ENCODE assay signal across 9 mouse cellular contexts in genomic region chr15:80005436-80005835, GRCm38 (mm10). TPM values are rescaled to one million over a fixed set of nuclear protein-coding genes. Genes with fewer than 3 reads are reported as not detected.
DNase-seq lines count a peak whose midpoint lies in the region; ATAC-seq and TF ChIP-seq lines count a peak whose summit lies in the region.
"Had no signal": no experiment of that assay in that cellular context is flagged by ENCODE, and none has a peak within 500 bp of the region (broad histone marks: within the 10 kb centered on the region; RNA-seq: fewer than 3 reads in every experiment).

No protein-coding gene starts in this region.

- peaks cover 38% of the 10 kb centered on the region for H3K4me1 ChIP-seq in hindbrain, embryonic 10.5 days (replicated peaks)
- H3K4me1 ChIP-seq in hindbrain, embryonic 13.5 days (replicated peaks), result peaks cover 21% of the 10 kb centered on the region
- H3K4me1 ChIP-seq in lung, postnatal 0 days (ENCODE audit: insufficient read depth, low read depth, low read length), result peaks cover 15% of the 10 kb centered on the region
- peaks cover 13% of the 10 kb centered on the region for H3K4me1 ChIP-seq in embryonic facial prominence, embryonic 12.5 days
- H3K4me1 ChIP-seq in stomach, embryonic 14.5 days (ENCODE audit: control insufficient read depth, insufficient read depth, low read length), result no peaks in the 10 kb centered on the region

- peaks cover 34% of the 10 kb centered on the region for H3K27me3 ChIP-seq in hindbrain, embryonic 10.5 days (ENCODE audit: insufficient read depth, poor library complexity, severe bottlenecking)
- H3K27me3 ChIP-seq in hindbrain, embryonic 13.5 days, result peaks cover 25% of the 10 kb centered on the region
- H3K27me3 ChIP-seq in lung, postnatal 0 days (replicated peaks; ENCODE audit: insufficient read depth, low read length), result no peaks in the 10 kb centered on the region
- peaks cover 5% of the 10 kb centered on the region for H3K27me3 ChIP-seq in embryonic facial prominence, embryonic 12.5 days
- no peaks in the 10 kb centered on the region for H3K27me3 ChIP-seq in stomach, embryonic 14.5 days (ENCODE audit: control insufficient read depth, insufficient read depth, low read length)

- no peak overlapping the region for H3K4me3 ChIP-seq in hindbrain, embryonic 10.5 days
- no peak overlapping the region for H3K4me3 ChIP-seq in hindbrain, embryonic 13.5 days
- H3K4me3 ChIP-seq in lung, postnatal 0 days (ENCODE audit: low read depth, low read length), result no peak overlapping the region
- no peak overlapping the region for H3K4me3 ChIP-seq in embryonic facial prominence, embryonic 12.5 days
- no peak overlapping the region for H3K4me3 ChIP-seq in stomach, embryonic 14.5 days (ENCODE audit: low read depth, low read length)

- no peaks in the 10 kb centered on the region for H3K36me3 ChIP-seq in hindbrain, embryonic 10.5 days
- H3K36me3 ChIP-seq in hindbrain, embryonic 13.5 days, result no peaks in the 10 kb centered on the region
- no peaks in the 10 kb centered on the region; the same call in 1 of the 2 replicates for H3K36me3 ChIP-seq in lung, postnatal 0 days (ENCODE audit: insufficient read depth, low read length)
- no peaks in the 10 kb centered on the region for H3K36me3 ChIP-seq in embryonic facial prominence, embryonic 12.5 days
- no peaks in the 10 kb centered on the region for H3K36me3 ChIP-seq in stomach, embryonic 14.5 days (ENCODE audit: control insufficient read depth, insufficient read depth, low read length)

- no peak for TF ChIP-seq EP300 in lung, postnatal 0 days (IDR thresholded peaks at IDR 0.05)

- no peak overlapping the region for H3K4me2 ChIP-seq in hindbrain, embryonic 13.5 days
- H3K4me2 ChIP-seq in lung, postnatal 0 days (replicated peaks; ENCODE audit: low read depth, low read length), result no peak overlapping the region; the same call in 1 of the 2 replicates
- H3K4me2 ChIP-seq in embryonic facial prominence, embryonic 12.5 days (replicated peaks), result no peak overlapping the region
- H3K4me2 ChIP-seq in stomach, embryonic 14.5 days (replicated peaks; ENCODE audit: low read depth, low read length), result no peak overlapping the region

- H3K27ac ChIP-seq in hindbrain, embryonic 10.5 days, result peak overlapping the region; percentile 85
- no peak overlapping the region; the same call in 1 of the 2 replicates for H3K27ac ChIP-seq in hindbrain, embryonic 13.5 days
- peak overlapping the region; percentile 64; the same call in 1 of the 2 replicates for H3K27ac ChIP-seq in lung, postnatal 0 days (ENCODE audit: low read length)
- peak overlapping the region; percentile 33; the same call in 1 of the 2 replicates for H3K27ac ChIP-seq in embryonic facial prominence, embryonic 12.5 days
- peak overlapping the region; percentile 34; the same call in 1 of the 2 replicates for H3K27ac ChIP-seq in stomach, embryonic 14.5 days (ENCODE audit: low read length)

- DNase-seq in hindbrain, embryonic 10.5 days (ENCODE audit: low spot score), result no peak
- DNase-seq in lung, postnatal 0 days (ENCODE audit: low spot score), result no peak
- no peak for DNase-seq in lung, adult 18-20 months
- no peak for DNase-seq in frontal cortex, postnatal 14 days (ENCODE audit: low spot score in 2 of 2)
- no peak for DNase-seq in ovary, adult 18-20 months (ENCODE audit: low spot score)
- DNase-seq: thymus, postnatal 14 days had no signal

- TF ChIP-seq CTCF in lung, postnatal 0 days (IDR thresholded peaks at IDR 0.05), result peak; percentile 38; the same call in 1 of the 2 replicates

- no peak overlapping the region for H3K9ac ChIP-seq in hindbrain, embryonic 13.5 days
- no peak overlapping the region for H3K9ac ChIP-seq in lung, postnatal 0 days (replicated peaks; ENCODE audit: low read depth)
- H3K9ac ChIP-seq in embryonic facial prominence, embryonic 12.5 days, result no peak overlapping the region
- no peak overlapping the region for H3K9ac ChIP-seq in stomach, embryonic 14.5 days (replicated peaks; ENCODE audit: low read depth, low read length)

- WGBS in hindbrain, embryonic 10.5 days, result 75% methylated on average over 10 of the region's 10 CpGs
- 84% methylated on average over 10 of the region's 10 CpGs for WGBS in hindbrain, embryonic 13.5 days
- 48% methylated on average over 10 of the region's 10 CpGs for WGBS in lung, postnatal 0 days
- WGBS in embryonic facial prominence, embryonic 12.5 days, result 78% methylated on average over 10 of the region's 10 CpGs
- WGBS in stomach, embryonic 14.5 days, result 68% methylated on average over 10 of the region's 10 CpGs

- H3K9me3 ChIP-seq in hindbrain, embryonic 10.5 days, result no peaks in the 10 kb centered on the region
- H3K9me3 ChIP-seq in hindbrain, embryonic 13.5 days, result no peaks in the 10 kb centered on the region
- H3K9me3 ChIP-seq in lung, postnatal 0 days (ENCODE audit: low read length), result no peaks in the 10 kb centered on the region
- H3K9me3 ChIP-seq in embryonic facial prominence, embryonic 12.5 days, result no peaks in the 10 kb centered on the region
- no peaks in the 10 kb centered on the region for H3K9me3 ChIP-seq in stomach, embryonic 14.5 days (ENCODE audit: control insufficient read depth, low read depth, low read length)

- ATAC-seq in hindbrain, embryonic 13.5 days (ENCODE audit: low FRiP score), result no peak
- peak; percentile 4; the same call in 1 of the 2 replicates for ATAC-seq in lung, postnatal 0 days
- no peak for ATAC-seq in embryonic facial prominence, embryonic 12.5 days (ENCODE audit: insufficient number of reproducible peaks, insufficient read depth, low FRiP score, low TSS enrichment)
- no peak for ATAC-seq in stomach, embryonic 14.5 days (ENCODE audit: insufficient number of reproducible peaks, insufficient read depth, low FRiP score, low read depth)

RNA-seq across cellular contexts. Expression of gene Pdgfb, which starts 9.3 kb away (rescaled TPM):
- 1.6 and 1.8 TPM in 2 replicates for polyA plus RNA-seq in hindbrain, embryonic 10.5 days (2016; fragmentation: Nextera tagmentation; extraction: Ambion mirVana)
- 2.4 and 2.8 TPM in 2 replicates for polyA plus RNA-seq in hindbrain, embryonic 13.5 days (2015; fragmentation: Nextera tagmentation; extraction: Ambion mirVana)
- polyA plus RNA-seq in lung, postnatal 0 days (2015; fragmentation: Nextera tagmentation; extraction: Ambion mirVana), result 10.5 and 14.2 TPM in 2 replicates
- 3.2 and 3.4 TPM in 2 replicates for polyA plus RNA-seq in embryonic facial prominence, embryonic 12.5 days (2016; fragmentation: Nextera tagmentation; extraction: Ambion mirVana)
- 5.0 and 6.2 TPM in 2 replicates for polyA plus RNA-seq in stomach, embryonic 14.5 days (2014; fragmentation: Nextera tagmentation; extraction: Ambion mirVana)

RNA-seq across cellular contexts. Expression of gene Cbx7, which starts 34.5 kb away (rescaled TPM):
- polyA plus RNA-seq in hindbrain, embryonic 10.5 days (2016; fragmentation: Nextera tagmentation; extraction: Ambion mirVana), result 2.4 and 2.9 TPM in 2 replicates
- 3.6 and 3.7 TPM in 2 replicates for polyA plus RNA-seq in hindbrain, embryonic 13.5 days (2015; fragmentation: Nextera tagmentation; extraction: Ambion mirVana)
- 4.1 and 4.5 TPM in 2 replicates for polyA plus RNA-seq in lung, postnatal 0 days (2015; fragmentation: Nextera tagmentation; extraction: Ambion mirVana)
- polyA plus RNA-seq in embryonic facial prominence, embryonic 12.5 days (2016; fragmentation: Nextera tagmentation; extraction: Ambion mirVana), result 1.9 and 3.2 TPM in 2 replicates
- polyA plus RNA-seq in stomach, embryonic 14.5 days (2014; fragmentation: Nextera tagmentation; extraction: Ambion mirVana), result 5.0 and 5.8 TPM in 2 replicates
